Mouse (Mus musculus) gonadal fat pad, adult 2 months (tissue): ENCODE data around the gene Gcnt7. TPM values are rescaled to one million over a fixed set of nuclear protein-coding genes. Genes with fewer than 3 reads are reported as not detected.
A peak's percentile ranks its signal among the peaks of the same experiment; 100 is the strongest.

Source experiments
- DNase-seq: peaks from one replicate; pipeline ENCODE4 v3.0.0-alpha.2; 2012; ENCODE audit warnings: low read depth
- polyA plus RNA-seq: library from polyadenylated mRNA; depleted of rRNA; stranded (reverse); fragments of >200 nt; gene quantifications from 2 replicates; pipeline ENCODE4 v1.2.3, GENCODE M21; 2012

Gene Gcnt7
- polyA plus RNA-seq, 1 experiment, result not detected

DNA sequence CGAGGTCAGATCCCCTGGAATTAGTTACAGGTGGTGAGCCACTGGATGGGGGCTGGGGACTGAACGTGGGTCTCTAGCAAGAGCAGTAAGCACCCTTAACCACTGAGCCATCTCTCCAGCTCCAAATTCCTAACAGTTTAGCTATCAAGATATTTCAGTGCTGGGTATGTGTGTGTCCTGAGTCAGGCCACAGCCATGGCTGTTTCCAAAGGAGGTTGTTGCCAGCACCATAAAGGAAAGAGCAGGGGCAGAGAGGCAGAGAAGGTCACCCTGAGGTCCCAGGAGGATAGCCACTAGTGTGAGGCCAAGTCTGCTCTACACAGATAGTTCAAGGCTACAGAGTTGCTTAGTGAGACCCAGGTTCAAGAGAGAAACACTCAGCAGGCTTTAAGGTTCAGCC, 2.3 kb upstream of the Gcnt7 start:
- DNase-seq, result no peak

DNA sequence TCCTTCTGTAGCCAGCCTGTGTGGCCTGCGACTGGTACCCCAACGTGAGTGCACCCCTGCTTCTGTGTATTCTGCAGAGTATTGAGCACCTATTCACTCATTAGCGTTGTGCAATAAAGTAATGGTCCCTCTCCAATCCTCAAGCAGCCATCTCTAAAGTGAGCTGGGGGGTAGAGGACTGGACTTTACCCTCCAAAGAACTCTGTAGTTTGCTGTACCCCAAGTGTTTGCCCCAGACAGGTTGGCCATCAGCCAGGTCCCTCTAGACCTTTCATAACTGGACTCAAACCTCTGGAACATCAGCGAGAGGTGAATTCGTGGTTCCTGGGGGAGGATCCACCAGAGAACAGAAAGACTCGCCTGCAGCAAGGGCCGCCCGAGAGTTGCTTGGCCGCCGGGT, 5.9 kb downstream of the Gcnt7 start:
- no peak for DNase-seq

DNA sequence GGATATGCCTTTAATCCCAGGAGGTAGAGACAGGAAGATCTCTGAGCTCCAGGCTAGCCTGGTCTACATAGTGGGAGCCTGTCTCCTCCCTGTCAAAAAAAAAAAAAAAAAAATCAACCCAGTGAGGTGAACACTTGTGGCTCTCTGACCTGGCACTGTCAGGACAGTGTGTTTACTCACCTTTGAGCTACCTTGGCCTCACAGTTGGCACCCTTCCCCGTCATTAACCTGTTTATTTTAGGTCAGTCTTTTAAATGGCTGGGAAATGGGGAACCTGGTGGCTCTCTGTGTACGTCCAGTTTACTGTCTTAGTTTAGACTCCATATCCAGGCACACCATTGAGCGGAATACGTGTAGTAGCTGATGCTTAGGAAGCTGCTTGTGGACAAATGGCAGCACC, 6.4 kb downstream of the Gcnt7 start:
- DNase-seq, result no peak

DNA sequence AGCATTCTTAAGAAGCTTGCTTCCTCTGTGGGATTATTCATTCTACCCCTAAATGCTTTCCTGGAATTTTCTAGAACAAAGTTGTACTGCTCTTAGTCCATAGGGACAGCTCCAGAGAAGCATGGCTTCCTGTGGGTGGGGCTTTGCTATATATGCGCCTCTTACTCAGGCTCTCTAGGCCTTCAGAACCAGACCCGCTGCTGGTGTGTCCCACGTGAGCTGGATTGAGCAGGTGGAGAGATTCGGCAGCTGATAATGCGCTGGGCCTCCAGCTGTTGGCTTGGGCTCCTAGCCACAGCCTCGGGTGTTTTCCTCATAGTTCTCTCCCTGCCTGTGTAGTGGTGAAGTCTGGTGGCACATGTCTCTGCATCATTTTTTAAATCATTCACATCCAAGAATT, 7.8 kb downstream of the Gcnt7 start:
- no peak for DNase-seq

DNA sequence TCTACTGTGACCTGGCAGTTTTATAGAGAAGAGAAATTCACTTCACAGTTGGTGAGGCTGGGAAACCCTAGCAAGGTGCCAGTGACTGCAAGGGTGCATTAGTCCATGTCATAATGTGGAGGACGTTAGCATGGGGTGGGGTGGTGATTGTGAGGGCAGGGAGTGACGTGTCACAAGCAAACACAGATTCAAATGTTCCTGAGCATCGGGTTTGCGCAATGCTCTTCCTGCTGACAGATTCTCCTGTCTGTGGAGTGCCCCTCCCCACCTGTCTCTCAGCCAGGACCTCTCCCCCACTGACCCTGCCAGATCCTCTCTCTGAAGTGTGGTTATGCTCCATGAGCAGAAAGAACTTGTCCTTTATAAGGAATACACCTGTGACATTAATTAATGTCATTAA, 10.1 kb downstream of the Gcnt7 start:
- no peak for DNase-seq

DNA sequence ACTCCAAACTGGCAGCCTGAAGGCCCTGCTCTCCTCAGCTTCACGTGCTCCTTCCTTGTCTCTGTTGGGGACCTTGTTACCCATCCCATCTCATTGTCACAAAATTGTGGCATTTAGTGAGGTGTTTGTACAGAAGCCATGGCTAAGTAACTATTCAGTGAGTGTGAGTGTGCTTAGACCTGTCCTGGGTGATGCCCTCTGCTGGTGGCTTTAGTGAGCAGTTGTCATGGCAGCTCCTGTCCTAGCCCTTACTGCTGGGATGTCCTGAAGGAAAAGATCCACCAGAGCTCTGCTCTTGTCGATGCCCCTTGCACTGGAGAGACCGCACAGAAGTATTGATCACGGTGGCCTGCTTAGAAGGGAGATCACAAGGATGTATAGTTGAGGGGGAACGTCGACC, 11.1 kb downstream of the Gcnt7 start:
- DNase-seq, result no peak

DNA sequence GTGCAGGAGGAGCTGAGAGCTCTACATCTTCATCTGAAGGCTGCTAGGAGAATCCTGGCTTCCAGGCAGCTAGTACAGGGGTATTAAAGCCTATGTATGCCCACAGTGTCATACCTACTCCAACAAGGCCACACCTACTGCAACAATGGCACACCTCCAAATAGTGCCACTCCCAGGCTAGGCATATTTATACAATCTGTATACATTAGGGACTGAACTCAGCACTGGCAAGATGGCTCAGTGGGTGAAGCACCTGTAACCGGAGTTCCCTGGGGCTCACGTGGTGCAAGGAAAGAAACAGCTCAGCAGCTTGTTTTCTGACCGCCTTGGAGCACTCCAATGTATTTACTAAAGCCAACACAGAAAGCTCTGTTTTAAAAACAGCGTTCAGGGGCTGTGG, 12.8 kb downstream of the Gcnt7 start:
- DNase-seq, result no peak

DNA sequence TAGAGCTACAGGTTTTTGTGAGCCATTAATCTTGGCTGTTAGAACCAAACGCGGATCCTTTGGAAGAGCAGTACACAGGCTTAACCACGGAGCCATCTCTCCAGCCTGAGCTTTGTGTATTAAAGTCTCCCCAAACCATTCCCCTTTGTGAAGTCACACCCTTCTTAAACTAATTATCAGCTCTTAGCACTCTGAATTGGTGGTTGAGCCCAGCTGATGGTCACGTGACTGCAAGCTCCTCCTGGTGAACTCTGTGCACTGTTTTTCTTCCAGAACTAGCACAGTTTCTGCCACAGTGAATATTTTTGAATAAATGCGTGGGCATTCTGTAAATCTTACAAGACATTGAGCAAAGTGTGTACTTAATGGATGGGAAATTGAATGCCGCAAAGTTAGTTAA, 17.2 kb downstream of the Gcnt7 start:
- peak; percentile 55 for DNase-seq

DNA sequence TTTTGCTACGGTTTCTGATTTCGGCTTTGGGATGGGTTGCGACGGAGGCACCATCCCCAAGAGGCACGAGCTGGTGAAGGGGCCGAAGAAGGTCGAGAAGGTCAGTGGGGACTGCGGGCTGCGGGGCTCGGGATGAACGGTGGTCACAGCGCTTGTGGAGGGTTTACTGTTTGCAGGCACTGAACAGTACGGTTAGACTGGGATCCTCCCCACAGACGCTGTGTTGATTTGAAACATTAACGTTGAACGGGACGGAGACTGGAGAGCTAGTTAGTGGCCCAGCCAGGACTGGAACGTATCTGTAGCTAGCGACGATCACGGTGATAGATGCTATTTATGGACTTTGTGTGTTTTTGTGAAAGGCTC, 17.8 kb downstream of the Gcnt7 start:
- DNase-seq, result no peak

DNA sequence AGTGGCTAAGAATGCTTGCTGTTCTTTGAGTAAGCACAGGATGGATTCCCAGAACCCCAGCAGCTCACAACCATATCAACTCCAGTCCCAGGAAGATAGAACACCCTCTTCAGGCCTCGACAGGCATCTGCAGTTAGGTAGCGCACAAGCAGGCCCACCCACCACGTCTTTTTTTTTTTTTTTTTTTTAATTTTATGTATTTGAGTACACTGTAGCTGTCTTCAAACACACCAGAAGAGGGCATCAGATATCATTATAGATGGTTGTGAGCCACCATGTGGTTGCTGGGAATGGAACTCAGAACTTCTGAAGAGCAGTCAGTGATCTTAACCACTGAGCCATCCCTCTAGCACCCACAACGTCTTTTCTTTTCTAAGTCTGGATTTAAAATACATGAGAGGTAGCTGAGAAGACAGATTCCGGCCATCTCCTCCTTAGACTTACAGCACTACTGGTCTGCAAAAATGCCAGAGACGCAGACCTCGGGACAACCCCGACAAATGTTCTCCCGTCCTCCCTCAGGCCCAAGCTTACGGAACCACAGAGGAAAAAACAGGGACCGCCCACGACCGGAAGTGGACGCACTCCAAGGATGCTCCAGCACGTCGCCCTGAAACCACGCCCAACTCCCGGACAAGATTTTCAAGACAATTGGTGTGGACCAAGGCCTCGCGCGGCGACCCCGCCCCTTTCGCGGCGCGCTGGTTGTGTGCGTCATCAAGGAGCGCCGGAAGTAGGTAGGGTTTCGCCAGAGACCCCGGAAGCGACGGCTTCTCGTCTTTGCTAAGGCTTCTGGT, 18.4 kb downstream of the Gcnt7 start, which contains the start of gene Rtf2:
Gene Rtf2 (plus strand): TSS at position 714 of the 797 bp plus-strand sequence.
- peak; percentile 81 for DNase-seq

DNA sequence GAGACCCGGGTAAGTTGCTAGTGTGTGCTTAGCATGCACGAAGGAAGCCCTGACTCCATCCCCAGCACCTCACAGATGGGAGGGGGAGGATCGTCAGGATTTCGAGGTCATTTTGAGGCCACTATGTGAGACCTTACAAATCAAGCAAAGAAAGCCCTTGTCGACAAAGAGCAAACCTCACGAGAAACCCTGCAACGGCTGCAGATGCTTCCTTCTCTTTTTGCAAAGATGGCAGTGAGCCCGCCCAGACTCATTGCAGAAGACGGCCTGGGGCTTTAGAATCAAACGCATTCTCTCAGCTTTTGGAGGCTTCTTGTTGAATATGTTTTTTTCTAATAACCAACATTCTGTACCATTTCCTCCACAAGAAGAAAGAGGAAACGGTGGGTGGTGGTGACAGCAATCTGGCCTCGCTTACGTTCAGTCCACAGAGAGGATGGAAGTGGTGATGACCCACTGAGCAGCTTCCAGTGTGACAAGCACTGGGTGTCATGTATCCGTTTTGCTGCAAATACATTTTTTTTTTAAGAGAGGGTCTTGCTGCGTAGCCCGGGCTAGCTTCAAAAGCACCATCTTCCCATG, 20.9 kb downstream of the Gcnt7 start:
- no peak for DNase-seq

DNA sequence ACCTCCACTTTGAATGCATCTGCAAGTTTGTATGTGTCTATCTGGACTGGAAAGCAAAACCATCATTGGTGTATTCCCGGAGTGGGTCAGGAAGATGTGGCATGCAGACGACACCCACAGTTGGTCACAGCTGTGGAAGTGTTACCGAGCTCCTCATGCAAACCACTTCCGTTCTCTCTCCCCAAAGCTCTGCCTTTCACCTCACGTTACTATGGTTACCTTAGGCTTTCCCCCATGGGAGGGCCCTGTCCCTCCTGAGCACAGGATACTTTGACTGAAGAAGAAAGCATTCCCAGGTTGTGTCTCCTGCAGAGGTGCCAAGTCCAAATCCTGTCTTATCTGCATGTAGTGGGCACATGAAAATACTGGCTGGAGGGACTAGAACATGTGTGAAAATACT, 24.6 kb downstream of the Gcnt7 start:
- no peak for DNase-seq

DNA sequence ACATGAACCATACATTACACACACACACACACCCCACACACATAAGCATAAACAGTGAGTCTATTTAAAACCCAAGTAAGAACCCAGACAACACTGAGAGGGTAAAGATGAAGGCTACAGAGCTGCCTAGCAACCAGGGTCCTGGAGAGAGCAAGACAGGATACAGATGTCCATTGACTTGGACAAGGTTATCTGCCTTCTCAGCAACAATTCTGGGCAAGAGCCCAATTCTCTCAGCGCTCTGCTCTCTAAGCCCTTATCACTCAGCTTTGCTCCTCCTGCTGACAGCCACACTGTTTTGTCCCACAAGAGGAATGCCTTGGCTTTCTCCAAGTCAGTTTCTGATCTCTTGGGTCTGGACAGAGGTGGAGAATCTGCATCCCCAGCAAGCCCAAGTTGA, 27.8 kb downstream of the Gcnt7 start:
- no peak for DNase-seq

DNA sequence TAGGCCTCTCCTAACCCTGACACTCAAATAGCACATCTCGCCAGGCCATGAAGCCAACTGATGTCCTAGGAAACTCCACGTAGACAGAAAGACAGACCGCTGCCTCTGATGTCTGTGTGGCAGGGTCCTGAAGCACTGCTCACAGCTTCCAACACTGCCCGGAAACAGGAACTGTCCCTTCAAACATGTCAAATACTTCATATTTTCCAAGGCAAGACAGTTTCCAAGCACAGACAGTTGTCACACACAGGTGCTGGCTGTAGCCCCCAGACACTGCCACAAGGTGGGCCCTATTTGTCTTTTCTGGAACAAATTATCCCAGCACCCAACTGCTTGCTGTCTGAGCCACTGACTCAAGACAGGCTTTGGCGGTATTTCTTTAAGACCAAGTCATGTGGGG, 40.2 kb downstream of the Gcnt7 start:
- no peak for DNase-seq

DNA sequence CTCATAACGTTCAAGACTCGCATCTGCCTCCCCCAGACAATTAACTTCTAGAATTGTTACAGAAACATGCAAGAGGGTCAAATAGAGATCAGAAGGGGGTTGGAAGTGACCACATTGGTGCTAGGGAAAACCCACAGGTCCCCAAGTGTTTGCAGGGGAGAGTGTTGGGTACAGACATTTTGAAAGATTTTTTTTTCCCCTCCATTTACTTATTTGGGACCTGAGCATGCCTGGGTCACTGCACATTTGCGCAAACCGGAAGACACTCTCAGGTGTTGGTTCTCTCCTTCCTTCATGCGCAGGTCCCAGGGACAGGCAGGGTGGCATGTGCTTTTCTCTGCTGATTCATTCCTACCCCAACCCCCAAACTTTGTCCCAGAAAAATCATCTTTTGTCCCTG, 41.5 kb downstream of the Gcnt7 start:
- DNase-seq, result no peak

DNA sequence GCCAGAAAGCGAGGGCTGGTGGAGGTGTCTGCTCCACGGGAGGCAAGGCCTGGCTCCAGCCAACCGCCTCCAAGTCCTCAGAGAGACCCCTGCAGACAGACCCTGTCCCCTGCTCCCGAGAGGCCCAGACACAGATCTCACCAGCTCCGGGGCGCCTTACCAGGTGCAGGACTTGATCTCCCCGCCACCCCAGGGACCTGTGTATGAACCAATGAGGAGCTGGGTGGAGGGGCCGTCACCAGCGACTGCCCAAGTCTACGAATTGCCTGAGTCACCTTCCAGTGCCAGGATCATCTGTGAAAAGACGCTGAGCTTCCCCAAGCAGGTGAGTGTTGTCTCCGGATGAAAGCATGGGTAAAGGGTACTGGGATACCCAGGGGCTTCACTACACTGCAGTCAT, 42.2 kb downstream of the Gcnt7 start:
- no peak for DNase-seq

DNA sequence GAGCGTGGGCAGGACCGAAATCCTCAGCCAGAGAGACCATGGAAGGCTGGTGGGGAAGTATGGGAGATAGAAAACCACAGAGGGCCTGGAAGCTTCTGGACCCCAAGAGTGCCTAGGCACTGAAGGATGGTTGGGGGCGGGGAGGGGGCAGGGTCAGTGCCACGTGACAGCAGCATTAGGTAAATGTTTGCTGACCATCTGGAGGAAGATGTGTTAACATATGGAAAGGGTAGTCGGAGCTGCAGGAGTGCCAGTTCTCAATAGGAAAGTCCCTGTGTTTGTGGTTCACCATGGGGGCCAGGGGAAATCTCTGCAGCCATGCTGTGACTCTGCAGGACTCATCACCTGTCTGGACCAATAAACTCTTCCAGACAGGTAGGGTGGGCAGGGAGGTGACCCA, 44.5 kb downstream of the Gcnt7 start:
- DNase-seq, result no peak

DNA sequence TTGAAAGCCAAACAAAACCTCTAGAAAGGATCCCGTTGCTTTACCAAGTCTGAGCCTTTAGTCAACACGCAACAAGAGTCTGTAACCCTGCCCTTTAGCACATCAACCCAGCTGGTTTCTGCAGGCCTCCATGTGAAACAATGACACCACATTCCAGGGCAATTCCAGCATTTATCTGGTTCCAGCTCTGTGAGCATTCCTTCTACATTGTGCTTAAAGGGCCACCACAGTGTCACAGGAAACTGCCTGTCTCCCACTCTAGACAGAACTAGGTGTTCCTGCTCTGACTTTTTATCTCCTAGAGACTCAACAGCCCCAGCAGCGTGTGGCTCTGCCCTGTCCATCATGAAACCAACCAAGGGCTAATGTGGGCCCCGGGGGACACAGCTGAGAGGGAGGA, 45.1 kb downstream of the Gcnt7 start:
- no peak for DNase-seq

DNA sequence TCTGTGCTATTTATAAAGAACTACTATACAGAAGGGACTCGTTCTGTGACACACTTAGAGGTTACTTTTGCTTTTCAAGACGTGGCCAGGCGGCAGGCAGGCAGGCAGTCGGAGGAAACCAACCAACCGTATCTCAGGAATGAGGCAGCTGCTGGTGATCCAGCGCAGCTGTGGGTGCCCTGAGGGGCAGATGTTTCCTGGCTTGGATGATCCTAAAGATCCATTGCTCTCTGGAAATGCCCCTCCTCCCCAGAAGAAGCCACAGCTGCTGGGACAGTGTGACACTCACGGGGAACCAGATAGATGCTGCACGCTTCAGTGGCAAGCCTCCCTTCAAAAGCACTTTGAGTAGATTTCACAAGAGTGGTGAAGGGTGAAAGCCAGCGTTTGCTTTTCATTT, 45.9 kb downstream of the Gcnt7 start:
- no peak for DNase-seq

DNA sequence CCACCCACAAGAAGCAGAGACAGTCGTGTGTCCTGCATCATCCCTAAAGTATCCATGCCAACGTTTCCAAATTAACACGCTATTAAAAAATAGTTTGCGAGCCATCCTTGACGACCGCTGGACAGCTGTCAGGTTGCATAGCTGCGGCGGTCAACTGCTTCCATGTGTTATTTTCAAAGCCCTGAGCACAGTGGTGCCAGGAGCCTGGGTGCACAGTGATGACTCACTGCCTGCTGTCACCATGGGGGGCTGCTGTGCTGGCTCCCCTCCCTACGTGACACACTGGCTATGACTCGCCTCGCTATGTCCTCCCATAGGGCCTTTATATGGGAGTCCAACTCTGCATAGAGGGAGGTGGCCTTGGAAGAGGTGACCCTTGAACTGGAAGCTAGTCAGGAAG, 47.3 kb downstream of the Gcnt7 start:
- no peak for DNase-seq

DNA sequence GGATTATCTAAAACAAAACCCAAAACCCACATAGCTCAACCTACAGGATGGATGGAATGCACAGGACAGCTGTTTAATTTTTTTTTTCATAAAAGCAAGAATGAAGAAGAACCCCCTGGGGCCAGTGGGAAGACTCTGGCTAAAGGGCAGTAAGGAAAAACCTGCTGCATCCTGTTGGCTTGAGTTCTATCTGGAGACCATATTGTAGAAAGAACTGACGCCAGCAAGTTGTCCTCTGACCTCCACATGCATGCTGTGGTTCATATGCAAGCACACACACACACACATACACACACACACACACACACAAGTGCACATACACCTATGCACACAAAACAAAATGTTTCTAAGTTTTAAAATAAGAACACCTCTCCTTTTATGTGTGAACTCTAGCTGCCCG, 47.7 kb downstream of the Gcnt7 start:
- no peak for DNase-seq

DNA sequence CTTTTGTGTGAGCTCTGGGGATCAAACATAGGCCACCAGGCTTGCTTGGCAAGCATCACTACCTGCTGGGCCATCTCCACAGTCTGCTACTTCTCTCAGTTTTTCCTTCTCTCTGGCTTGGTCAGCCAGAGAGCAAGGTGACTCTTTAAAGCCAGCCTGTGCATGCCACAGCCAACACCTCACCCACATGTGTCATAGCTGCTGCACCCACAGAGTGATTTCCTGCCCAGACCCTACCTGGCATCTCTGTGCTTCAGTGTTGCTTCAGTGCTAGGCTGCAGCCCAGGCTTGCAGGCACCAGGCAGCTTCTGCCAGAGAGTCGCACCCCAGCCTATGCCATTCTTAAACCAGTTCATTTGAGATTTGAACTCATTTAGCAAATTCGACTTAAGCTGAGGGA, 50.9 kb downstream of the Gcnt7 start:
- no peak for DNase-seq

DNA sequence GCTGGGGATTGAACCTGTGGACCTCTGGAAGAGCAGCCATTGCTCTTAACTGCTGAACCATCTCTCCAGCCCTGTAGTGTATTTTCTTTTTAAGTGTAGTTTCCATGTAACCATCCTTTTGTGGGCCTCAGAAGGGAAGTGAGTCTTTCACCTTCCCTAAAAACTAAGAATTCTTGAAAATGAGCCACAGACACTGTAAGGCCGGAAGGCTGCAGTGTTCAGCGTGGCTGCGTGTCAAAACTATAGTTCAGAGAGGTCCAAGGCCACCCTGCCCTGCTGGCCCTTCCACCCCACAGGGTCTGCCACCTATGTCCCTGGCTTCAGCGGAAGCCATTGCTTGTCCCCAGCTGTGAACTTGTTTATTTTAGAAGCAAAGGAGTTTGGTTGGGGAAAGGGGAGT, 52.2 kb downstream of the Gcnt7 start:
- no peak for DNase-seq

DNA sequence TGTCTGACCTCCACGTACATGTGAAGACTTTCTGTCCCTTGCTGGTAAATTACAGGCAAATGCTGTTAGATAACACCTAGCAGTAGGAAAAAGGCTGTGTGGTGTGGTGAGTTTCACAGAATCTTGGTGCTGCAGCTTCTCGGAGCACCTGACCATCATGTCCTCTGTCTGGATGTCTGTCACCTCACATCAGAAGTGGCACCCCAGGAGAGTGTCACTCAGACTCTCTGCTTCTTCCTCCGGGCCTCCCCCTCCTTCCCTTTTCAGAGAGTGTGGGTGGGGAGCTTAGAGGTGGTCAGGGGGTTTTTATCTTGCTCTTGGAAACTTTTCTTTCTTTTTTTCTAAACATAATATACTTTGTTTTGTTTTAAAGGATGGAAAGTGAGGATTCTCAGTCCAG, 53.4 kb downstream of the Gcnt7 start:
- DNase-seq, result no peak
